Mouse (Mus musculus) bone marrow, adult 2 months (tissue): ENCODE measurements around the gene Wnk4. TPM values are rescaled to one million over a fixed set of nuclear protein-coding genes. Genes with fewer than 3 reads are reported as not detected.

Experiments used
- H3K27ac ChIP-seq: fragments of 200-500 bp; 2 replicates; pipeline ENCODE4 v1.5.1; 2012; ENCODE audit warnings: low read depth, mild to moderate bottlenecking, control low read depth, inconsistent platforms, low read length; ENCODE audit not compliant: control insufficient read depth, poor library complexity, insufficient read depth
- H3K4me1 ChIP-seq: fragments of 200-500 bp; 2 replicates; pipeline ENCODE4 v1.6.1; 2011; ENCODE audit warnings: low read length; ENCODE audit not compliant: control insufficient read depth, insufficient read depth
- H3K4me3 ChIP-seq: fragments of 200-500 bp; replicated peaks from 2 replicates; pipeline ENCODE3; 2011; ENCODE audit warnings: mild to moderate bottlenecking, low read depth, low read length, control low read depth; ENCODE audit not compliant: control insufficient read depth
- CTCF ChIP-seq: fragments of 200-500 bp; IDR thresholded peaks from 2 replicates; pipeline ENCODE4 v1.5.1; 2011; ENCODE audit warnings: low read length, control low read depth; ENCODE audit not compliant: control insufficient read depth, insufficient read depth
- POLR2A ChIP-seq: fragments of 200-500 bp; IDR thresholded peaks from 2 replicates; pipeline ENCODE4 v1.6.1; 2011; ENCODE audit warnings: low read depth, mild to moderate bottlenecking, control low read depth, low read length, borderline replicate concordance; ENCODE audit not compliant: control insufficient read depth
- WGBS: fragments of 180-500 bp; shearing (Covaris S2); methylation state at CpG from one replicate; pipeline ENCODE4 v1.1.7; 2018; 5-methylcytosine and 5-hydroxymethylcytosine counted together
- polyA plus RNA-seq: library from polyadenylated mRNA; stranded (reverse); fragments of >200 nt; gene quantifications from 2 replicates; pipeline ENCODE4 v1.2.4, GENCODE M21; 2011; ENCODE audit warnings: low replicate concordance; ENCODE audit not compliant: missing spikeins, insufficient read depth, insufficient read length

Wnk4 gene
- polyA plus RNA-seq, 1 experiment: 19.8 TPM

GRCm38 (mm10) chr11:101235429-101235828 lies 24.9 kb upstream of the Wnk4 start:
- TF ChIP-seq POLR2A (no peak), CTCF (no peak)
- Histone ChIP-seq H3K4me3 (no peak overlapping the region), H3K4me1 (peaks cover 2% of the 10 kb centered on the region; the same call in 1 of the 2 replicates), H3K27ac (no peak overlapping the region)

GRCm38 (mm10) chr11:101236782-101237181 lies 23.6 kb upstream of the Wnk4 start:
- H3K4me3 ChIP-seq: no peak overlapping the region
- no peaks in the 10 kb centered on the region for H3K4me1 ChIP-seq
- 92% methylated on average over 5 of the region's 5 CpGs for WGBS
- no peak for TF ChIP-seq CTCF
- TF ChIP-seq POLR2A: no peak
- no peak overlapping the region for H3K27ac ChIP-seq

- WGBS: 75% methylated on average over 5 of the region's 5 CpGs
- no peak overlapping the region for H3K27ac ChIP-seq
- TF ChIP-seq POLR2A (no peak), CTCF (no peak)
- H3K4me1 ChIP-seq: no peaks in the 10 kb centered on the region
- H3K4me3 ChIP-seq: no peak overlapping the region
These were observed 22.2 kb upstream of the Wnk4 start for GRCm38 (mm10) chr11:101238071-101238647.

- Histone ChIP-seq H3K27ac (no peak overlapping the region), H3K4me3 (no peak overlapping the region), H3K4me1 (no peaks in the 10 kb centered on the region)
- 77% methylated on average over 4 of the region's 4 CpGs for WGBS
- no peak for TF ChIP-seq POLR2A
- no peak for TF ChIP-seq CTCF
These were observed 15.3 kb upstream of the Wnk4 start for GRCm38 (mm10) chr11:101245071-101245470.

GRCm38 (mm10) chr11:101245855-101246701 lies 14.3 kb upstream of the Wnk4 start, which contains the start of gene Ramp2:
TSS of gene Ramp2 (plus strand) at chr11:101246028.
- no peak for TF ChIP-seq POLR2A
- TF ChIP-seq CTCF: no peak
- 6% methylated on average over 62 of the region's 63 CpGs for WGBS
- no peak within 1 kb of the TSS; the same call in 1 of the 2 replicates for H3K27ac ChIP-seq

GRCm38 (mm10) chr11:101246702-101247012 lies 13.7 kb upstream of the Wnk4 start:
- no peak overlapping the region; the same call in 1 of the 2 replicates for H3K27ac ChIP-seq
- no peaks in the 10 kb centered on the region for H3K4me1 ChIP-seq
- H3K4me3 ChIP-seq: peak overlapping the region; percentile 34
- 17% methylated on average over 7 of the region's 7 CpGs for WGBS
- no peak for TF ChIP-seq CTCF
- TF ChIP-seq POLR2A: no peak

More at GRCm38 (mm10) chr11:101245855-101246701, 14.3 kb upstream of the Wnk4 start, which contains the start of gene Ramp2:
- Histone ChIP-seq H3K4me3 (peak within 1 kb of the TSS; percentile 34), H3K4me1 (no peaks in the 10 kb centered on the region)

- 84% methylated on average over 6 of the region's 6 CpGs for WGBS
- no peaks in the 10 kb centered on the region for H3K4me1 ChIP-seq
- no peak overlapping the region for H3K4me3 ChIP-seq
- no peak overlapping the region for H3K27ac ChIP-seq
- TF ChIP-seq CTCF: no peak
- no peak for TF ChIP-seq POLR2A
These were observed 12.8 kb upstream of the Wnk4 start for GRCm38 (mm10) chr11:101247521-101248030.

GRCm38 (mm10) chr11:101248258-101248994 lies 11.9 kb upstream of the Wnk4 start:
- TF ChIP-seq CTCF: peak; percentile 58
- no peak for TF ChIP-seq POLR2A
- Histone ChIP-seq H3K27ac (no peak overlapping the region), H3K4me3 (no peak overlapping the region), H3K4me1 (no peaks in the 10 kb centered on the region)
- 41% methylated on average over 14 of the region's 14 CpGs for WGBS
